Mouse (Mus musculus) liver (tissue): ENCODE data around the gene Olfr282.

ENCODE experiments used
- DNase-seq: peaks from one replicate; pipeline ENCODE4 v3.0.0-alpha.2; 2020; ENCODE audit warnings: mixed read lengths

Gene Olfr282

GRCm38 (mm10) chr15:98475382-98475781, 44.4 kb downstream of the Olfr282 start:
- DNase-seq, result peak; percentile 38

- no peak for DNase-seq
These were observed 45.3 kb downstream of the Olfr282 start for GRCm38 (mm10) chr15:98476281-98476680.

GRCm38 (mm10) chr15:98479568-98480102, 48.6 kb downstream of the Olfr282 start:
- DNase-seq, result no peak

GRCm38 (mm10) chr15:98482701-98483100, 51.7 kb downstream of the Olfr282 start, which contains the start of gene Lalba:
Gene Lalba, minus strand, starts transcription at chr15:98482721.
- DNase-seq, result no peak

GRCm38 (mm10) chr15:98483907-98484886, 53.2 kb downstream of the Olfr282 start:
- no peak for DNase-seq

- DNase-seq, result no peak
These were observed 55.5 kb downstream of the Olfr282 start for GRCm38 (mm10) chr15:98486433-98487021.
